Mouse (Mus musculus): ENCODE data around the gene Zfp672. TPM values are rescaled to one million over a fixed set of nuclear protein-coding genes. Genes with fewer than 3 reads are reported as not detected.
A peak's percentile ranks its signal among the peaks of the same experiment; 100 is the strongest.
"Not testable (repeated sequence)": the region's sequence is repeated elsewhere in the genome, so short reads cannot be mapped to it uniquely, and the experiment has no call there.

Zfp672 gene
- total RNA-seq (2014; rRNA removed) (20.7 and 23.8 TPM in 2 replicates), polyA plus RNA-seq (2012; rRNA removed) (14.9 and 18.6 TPM in 2 replicates)

GRCm38 (mm10) chr11:58330276-58331148 is at the start of gene Zfp672, which contains the start of gene Sh3bp5l:
Gene Zfp672 (minus strand): TSS chr11:58330339.
Gene Sh3bp5l (plus strand): TSS chr11:58330724.
- Histone ChIP-seq H3K79me2 (ENCODE audit: control insufficient read depth, insufficient read depth, low read length) (peaks cover 20% of the 10 kb centered on the region; the same call in 1 of the 2 replicates), H3K9ac (ENCODE audit: low read depth, low read length) (peak within 1 kb of the TSS; percentile 75), H3K4me1 (ENCODE audit: control insufficient read depth, insufficient read depth, low read length) (peaks cover 14% of the 10 kb centered on the region), H3K4me3 (ENCODE audit: insufficient read depth, low read depth, low read length) (peak within 1 kb of the TSS; percentile 82), H3K27me3 (ENCODE audit: control insufficient read depth, insufficient read depth, low read length) (no peaks in the 10 kb centered on the region), H3K36me3 (ENCODE audit: control insufficient read depth, insufficient read depth, low read length) (no peaks in the 10 kb centered on the region), H3K27ac (replicated peaks; ENCODE audit: insufficient read depth, low read depth, low read length) (peak within 1 kb of the TSS; percentile 73)
- WGBS, result under 1% methylated on average over 52 of the region's 52 CpGs
- DNase-seq (ENCODE audit: extremely low read depth, low read depth, low spot score), result peak; percentile 96
- TF ChIP-seq CTCF (IDR thresholded peaks at IDR 0.05; ENCODE audit: low read depth, low read length), result no peak
- no peak for TF ChIP-seq POLR2A (IDR thresholded peaks at IDR 0.05; ENCODE audit: extremely low read depth, insufficient read depth, low read length)

GRCm38 (mm10) chr11:58379516-58379915 is 49.4 kb upstream of the Zfp672 start:
- 92% methylated on average over 1 of the region's 1 CpGs for WGBS
- Histone ChIP-seq H3K9ac (ENCODE audit: low read depth, low read length) (no peak overlapping the region), H3K4me1 (ENCODE audit: control insufficient read depth, insufficient read depth, low read length) (no peaks in the 10 kb centered on the region), H3K27me3 (ENCODE audit: control insufficient read depth, insufficient read depth, low read length) (no peaks in the 10 kb centered on the region), H3K4me3 (ENCODE audit: insufficient read depth, low read depth, low read length) (no peak overlapping the region), H3K27ac (replicated peaks; ENCODE audit: insufficient read depth, low read depth, low read length) (no peak overlapping the region), H3K79me2 (ENCODE audit: control insufficient read depth, insufficient read depth, low read length) (no peaks in the 10 kb centered on the region), H3K36me3 (ENCODE audit: control insufficient read depth, insufficient read depth, low read length) (no peaks in the 10 kb centered on the region)
- DNase-seq (ENCODE audit: extremely low read depth, low read depth, low spot score), result no peak
- TF ChIP-seq CTCF (IDR thresholded peaks at IDR 0.05; ENCODE audit: low read depth, low read length), result no peak

- Histone ChIP-seq H3K4me1 (ENCODE audit: control insufficient read depth, insufficient read depth, low read length) (no peaks in the 10 kb centered on the region), H3K36me3 (ENCODE audit: control insufficient read depth, insufficient read depth, low read length) (no peaks in the 10 kb centered on the region), H3K4me3 (ENCODE audit: insufficient read depth, low read depth, low read length) (no peak within 1 kb of the TSS), H3K27me3 (ENCODE audit: control insufficient read depth, insufficient read depth, low read length) (no peaks in the 10 kb centered on the region), H3K27ac (replicated peaks; ENCODE audit: insufficient read depth, low read depth, low read length) (no peak within 1 kb of the TSS), H3K79me2 (ENCODE audit: control insufficient read depth, insufficient read depth, low read length) (no peaks in the 10 kb centered on the region), H3K9ac (ENCODE audit: low read depth, low read length) (no peak within 1 kb of the TSS)
- TF ChIP-seq CTCF (IDR thresholded peaks at IDR 0.05; ENCODE audit: low read depth, low read length), result no peak
- TF ChIP-seq POLR2A (IDR thresholded peaks at IDR 0.05; ENCODE audit: extremely low read depth, insufficient read depth, low read length), result no peak
- 84% methylated on average over 3 of the region's 3 CpGs for WGBS
- no peak for DNase-seq (ENCODE audit: extremely low read depth, low read depth, low spot score)
These were observed 48.7 kb upstream of the Zfp672 start, which contains the start of gene Lypd8 for GRCm38 (mm10) chr11:58378763-58379278. Gene Lypd8 (plus strand): TSS chr11:58379043.

GRCm38 (mm10) chr11:58377686-58378085 is 47.5 kb upstream of the Zfp672 start:
- Histone ChIP-seq H3K36me3 (ENCODE audit: control insufficient read depth, insufficient read depth, low read length) (no peaks in the 10 kb centered on the region), H3K4me3 (ENCODE audit: insufficient read depth, low read depth, low read length) (no peak overlapping the region), H3K4me1 (ENCODE audit: control insufficient read depth, insufficient read depth, low read length) (no peaks in the 10 kb centered on the region), H3K27ac (replicated peaks; ENCODE audit: insufficient read depth, low read depth, low read length) (no peak overlapping the region), H3K79me2 (ENCODE audit: control insufficient read depth, insufficient read depth, low read length) (no peaks in the 10 kb centered on the region), H3K27me3 (ENCODE audit: control insufficient read depth, insufficient read depth, low read length) (no peaks in the 10 kb centered on the region), H3K9ac (ENCODE audit: low read depth, low read length) (no peak overlapping the region)
- DNase-seq (ENCODE audit: extremely low read depth, low read depth, low spot score), result no peak
- WGBS, result 22% methylated on average over 1 of the region's 1 CpGs
- TF ChIP-seq POLR2A (IDR thresholded peaks at IDR 0.05; ENCODE audit: extremely low read depth, insufficient read depth, low read length), result no peak
- no peak for TF ChIP-seq CTCF (IDR thresholded peaks at IDR 0.05; ENCODE audit: low read depth, low read length)

GRCm38 (mm10) chr11:58377273-58377672 is 47.1 kb upstream of the Zfp672 start:
- Histone ChIP-seq H3K9ac (ENCODE audit: low read depth, low read length) (no peak overlapping the region), H3K27ac (replicated peaks; ENCODE audit: insufficient read depth, low read depth, low read length) (no peak overlapping the region), H3K27me3 (ENCODE audit: control insufficient read depth, insufficient read depth, low read length) (no peaks in the 10 kb centered on the region), H3K4me3 (ENCODE audit: insufficient read depth, low read depth, low read length) (no peak overlapping the region), H3K79me2 (ENCODE audit: control insufficient read depth, insufficient read depth, low read length) (no peaks in the 10 kb centered on the region), H3K4me1 (ENCODE audit: control insufficient read depth, insufficient read depth, low read length) (no peaks in the 10 kb centered on the region), H3K36me3 (ENCODE audit: control insufficient read depth, insufficient read depth, low read length) (no peaks in the 10 kb centered on the region)
- WGBS, result 61% methylated on average over 2 of the region's 2 CpGs
- DNase-seq (ENCODE audit: extremely low read depth, low read depth, low spot score), result no peak
- TF ChIP-seq POLR2A (IDR thresholded peaks at IDR 0.05; ENCODE audit: extremely low read depth, insufficient read depth, low read length) (no peak), CTCF (IDR thresholded peaks at IDR 0.05; ENCODE audit: low read depth, low read length) (no peak)

GRCm38 (mm10) chr11:58366191-58366590 is 36.1 kb upstream of the Zfp672 start:
- H3K27me3 ChIP-seq (ENCODE audit: control insufficient read depth, insufficient read depth, low read length); H3K36me3 ChIP-seq (ENCODE audit: control insufficient read depth, insufficient read depth, low read length); H3K4me1 ChIP-seq (ENCODE audit: control insufficient read depth, insufficient read depth, low read length); H3K27ac ChIP-seq (replicated peaks; ENCODE audit: insufficient read depth, low read depth, low read length); H3K79me2 ChIP-seq (ENCODE audit: control insufficient read depth, insufficient read depth, low read length); H3K9ac ChIP-seq (ENCODE audit: low read depth, low read length); H3K4me3 ChIP-seq (ENCODE audit: insufficient read depth, low read depth, low read length); DNase-seq (ENCODE audit: extremely low read depth, low read depth, low spot score): not testable (repeated sequence)
- WGBS, result no CpG with 5 or more reads among the region's 6 CpGs

Data from liver, adult 2 months (tissue).